Mouse (Mus musculus) spleen, postnatal 0 days (tissue): ENCODE results near the gene Tnr. TPM values are rescaled to one million over a fixed set of nuclear protein-coding genes. Genes with fewer than 3 reads are reported as not detected.

Source experiments
- polyA plus RNA-seq: library from polyadenylated mRNA; unstranded; fragments of >200 nt; fragmentation: Nextera tagmentation; extraction: Ambion mirVana; gene quantifications from 2 replicates; pipeline ENCODE4 v1.2.1, GENCODE M21; 2015

Gene Tnr
- polyA plus RNA-seq = 0.01 TPM in 2 replicates

GRCm38 (mm10) chr1:159523578-159523977 lies at the start of gene Tnr:
TSS of gene Tnr (plus strand) at chr1:159523769.

